Comparison of ENCODE assay signal across 25 mouse cellular contexts in the genomic region with DNA sequence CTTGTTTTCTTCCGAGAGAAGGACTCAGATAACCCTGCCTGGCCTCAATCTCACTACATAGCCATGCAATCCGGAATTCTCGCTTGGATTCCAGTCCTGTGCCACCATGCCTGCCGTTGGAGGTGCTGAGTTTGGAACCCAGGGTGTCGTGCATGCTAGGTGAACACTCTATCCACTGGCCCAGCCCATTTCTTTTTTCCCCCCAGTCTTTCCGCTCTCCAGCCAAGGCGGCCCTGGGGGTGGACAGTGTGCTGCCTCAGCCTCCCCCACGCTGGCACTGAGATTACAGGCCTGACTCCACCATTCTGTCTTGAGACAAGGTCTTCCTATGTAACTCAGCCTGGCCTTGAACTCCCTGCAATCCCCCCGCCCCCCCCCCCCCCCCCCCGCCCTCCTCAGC. TPM values are rescaled to one million over a fixed set of nuclear protein-coding genes. Genes with fewer than 3 reads are reported as not detected.
DNase-seq lines count a peak whose midpoint lies in the region; ATAC-seq and TF ChIP-seq lines count a peak whose summit lies in the region.
"Had no signal": no experiment of that assay in that cellular context is flagged by ENCODE, and none has a peak within 500 bp of the region (broad histone marks: within the 10 kb centered on the region; RNA-seq: fewer than 3 reads in every experiment).

No protein-coding gene starts in this region.

- no peak for TF ChIP-seq EP300 in ES-Bruce4 (IDR thresholded peaks at IDR 0.05; ENCODE audit: insufficient read depth, low read depth, low read length)

- TF ChIP-seq CTCF in ES-Bruce4 (IDR thresholded peaks at IDR 0.05; ENCODE audit: low read depth, low read length), result no peak

- peak; percentile 29 for DNase-seq in adrenal gland, postnatal 10 days
- no peak for DNase-seq in adrenal gland, postnatal 14 days
- no peak for DNase-seq in heart, postnatal 25 days (ENCODE audit: low spot score)
- DNase-seq in lung, postnatal 25 days (ENCODE audit: low spot score), result no peak
- DNase-seq in frontal cortex, postnatal 25 days (ENCODE audit: low spot score in 2 of 2), result no peak
- DNase-seq: cerebellum, adult 8-10 months; gastrocnemius, postnatal 10 days; kidney, postnatal 14 days; liver; liver, postnatal 0 days; lung, postnatal 14 days; right cerebral cortex, adult 18-20 months; thymus, adult 2 months had no signal

- peaks cover 67% of the 10 kb centered on the region for H3K4me1 ChIP-seq in heart, embryonic 12.5 days (replicated peaks)
- peaks cover 67% of the 10 kb centered on the region for H3K4me1 ChIP-seq in lung, embryonic 15.5 days
- peaks cover 21% of the 10 kb centered on the region for H3K4me1 ChIP-seq in ES-Bruce4 (ENCODE audit: control insufficient read depth, insufficient read depth, low read length)

- no peaks in the 10 kb centered on the region for H3K9me3 ChIP-seq in heart, embryonic 12.5 days (replicated peaks)
- H3K9me3 ChIP-seq in lung, embryonic 15.5 days, result no peaks in the 10 kb centered on the region
- H3K9me3 ChIP-seq in ES-Bruce4 (replicated peaks; ENCODE audit: control insufficient read depth, insufficient read depth, low read length, poor library complexity, severe bottlenecking), result no peaks in the 10 kb centered on the region
- H3K9me3 ChIP-seq: forebrain, embryonic 12.5 days; hindbrain, embryonic 12.5 days; megakaryocyte, embryonic 14.5 days had no signal

- peak overlapping the region; percentile 91; the same call in 1 of the 2 replicates for H3K4me2 ChIP-seq in heart, embryonic 12.5 days
- no peak overlapping the region for H3K4me2 ChIP-seq in lung, embryonic 15.5 days

- 57% methylated on average over 9 of the region's 10 CpGs for WGBS in heart, embryonic 12.5 days
- WGBS in lung, embryonic 15.5 days, result 66% methylated on average over 9 of the region's 10 CpGs

- H3K4me3 ChIP-seq in heart, embryonic 12.5 days, result no peak overlapping the region
- no peak overlapping the region for H3K4me3 ChIP-seq in lung, embryonic 15.5 days
- 0 out of 2 replicates have a peak overlapping the region, but pooled peaks have one; percentile 11 for H3K4me3 ChIP-seq in ES-Bruce4 (ENCODE audit: low read depth, low read length)
- H3K4me3 ChIP-seq: megakaryocyte, embryonic 14.5 days had no signal

- no peak overlapping the region for H3K27ac ChIP-seq in heart, embryonic 12.5 days (ENCODE audit: poor library complexity, severe bottlenecking)
- H3K27ac ChIP-seq in lung, embryonic 15.5 days, result peak overlapping the region; percentile 72; the same call in 1 of the 2 replicates
- H3K27ac ChIP-seq in ES-Bruce4 (ENCODE audit: insufficient read depth, low read length), result no peak overlapping the region
- H3K27ac ChIP-seq: forebrain, embryonic 12.5 days had no signal

- no peak overlapping the region for H3K9ac ChIP-seq in heart, embryonic 12.5 days
- no peak overlapping the region for H3K9ac ChIP-seq in lung, embryonic 15.5 days
- peak overlapping the region; percentile 5; the same call in 1 of the 2 replicates for H3K9ac ChIP-seq in ES-Bruce4 (ENCODE audit: low read depth, poor library complexity, severe bottlenecking)
- H3K9ac ChIP-seq: forebrain, embryonic 12.5 days; liver, postnatal 0 days had no signal

- no peak for ATAC-seq in heart, embryonic 12.5 days (ENCODE audit: insufficient number of reproducible peaks, low FRiP score)
- no peak for ATAC-seq in lung, embryonic 15.5 days (ENCODE audit: borderline replicate concordance, extremely low read depth, low FRiP score, low TSS enrichment)
- ATAC-seq: CD4-positive, CD25-positive, alpha-beta regulatory T cell, adult 4 months; inflammation-experienced regulatory T-cells, adult 6 months; liver, postnatal 0 days had no signal

- intact Hi-C loops in heart, postnatal 25 days (cut with DNase I), result loop anchor here (2.0 kb wide), 1 partner anchor 23 kb away; no protein-coding TSS in a partner anchor

- TF ChIP-seq POLR2A in ES-Bruce4 (IDR thresholded peaks at IDR 0.05; ENCODE audit: insufficient read depth, low read length), result no peak

- peaks cover 24% of the 10 kb centered on the region for H3K36me3 ChIP-seq in heart, embryonic 12.5 days
- peaks cover 19% of the 10 kb centered on the region; the same call in 1 of the 2 replicates for H3K36me3 ChIP-seq in lung, embryonic 15.5 days
- peaks cover 15% of the 10 kb centered on the region for H3K36me3 ChIP-seq in ES-Bruce4 (ENCODE audit: control insufficient read depth, insufficient read depth, low read length, poor library complexity, severe bottlenecking)

- no peaks in the 10 kb centered on the region for H3K27me3 ChIP-seq in heart, embryonic 12.5 days (replicated peaks)
- H3K27me3 ChIP-seq in lung, embryonic 15.5 days, result no peaks in the 10 kb centered on the region
- H3K27me3 ChIP-seq in ES-Bruce4 (ENCODE audit: control insufficient read depth, insufficient read depth, low read length, poor library complexity, severe bottlenecking), result no peaks in the 10 kb centered on the region
- H3K27me3 ChIP-seq: forebrain, embryonic 12.5 days; hindbrain, embryonic 12.5 days had no signal

RNA-seq across cellular contexts. Expression of gene Nectin2, which starts 4.3 kb away (rescaled TPM):
- 100 to 1,000 TPM in 1 of 2 experiments, 10 to 100 TPM in 1; 86.7 to 106 TPM for total RNA-seq in adrenal gland, postnatal 10 days (2021)
- 90.1 and 94.7 TPM in 2 replicates for total RNA-seq in adrenal gland, postnatal 14 days (2021)
- 99.1 and 101 TPM in 2 replicates for polyA plus RNA-seq in heart, embryonic 12.5 days (2016; fragmentation: Nextera tagmentation; extraction: Ambion mirVana)
- 10 to 100 TPM; 31.1 to 31.9 TPM for total RNA-seq in heart, postnatal 25 days (2021)
- polyA plus RNA-seq in lung, embryonic 15.5 days (2015; fragmentation: Nextera tagmentation; extraction: Ambion mirVana), result 133 and 140 TPM in 2 replicates
- polyA plus RNA-seq in ES-Bruce4 (2011; ENCODE audit: insufficient read depth, insufficient read length, low read depth, missing spikeins), result 86.7 and 97.9 TPM in 2 replicates

RNA-seq across cellular contexts. Expression of gene Bcam, which starts 24.8 kb away (rescaled TPM):
- total RNA-seq in adrenal gland, postnatal 10 days (2021), result 10 to 100 TPM; 62.4 to 75.1 TPM
- 59.8 and 70.8 TPM in 2 replicates for total RNA-seq in adrenal gland, postnatal 14 days (2021)
- 232 and 245 TPM in 2 replicates for polyA plus RNA-seq in heart, embryonic 12.5 days (2016; fragmentation: Nextera tagmentation; extraction: Ambion mirVana)
- 100 to 1,000 TPM; 220 to 229 TPM for total RNA-seq in heart, postnatal 25 days (2021)
- 313 and 345 TPM in 2 replicates for polyA plus RNA-seq in lung, embryonic 15.5 days (2015; fragmentation: Nextera tagmentation; extraction: Ambion mirVana)
- polyA plus RNA-seq in ES-Bruce4 (2011; ENCODE audit: insufficient read depth, insufficient read length, low read depth, missing spikeins), result 138 and 154 TPM in 2 replicates

RNA-seq across cellular contexts. Expression of gene Tomm40, which starts 30.7 kb away (rescaled TPM):
- total RNA-seq in adrenal gland, postnatal 10 days (2021), result 100 to 1,000 TPM; 157 to 171 TPM
- 136 and 145 TPM in 2 replicates for total RNA-seq in adrenal gland, postnatal 14 days (2021)
- 160 and 166 TPM in 2 replicates for polyA plus RNA-seq in heart, embryonic 12.5 days (2016; fragmentation: Nextera tagmentation; extraction: Ambion mirVana)
- total RNA-seq in heart, postnatal 25 days (2021), result 100 to 1,000 TPM; 112 to 113 TPM
- polyA plus RNA-seq in lung, embryonic 15.5 days (2015; fragmentation: Nextera tagmentation; extraction: Ambion mirVana), result 149 and 157 TPM in 2 replicates
- 68.2 TPM in 2 replicates for polyA plus RNA-seq in ES-Bruce4 (2011; ENCODE audit: insufficient read depth, insufficient read length, low read depth, missing spikeins)

RNA-seq across cellular contexts. Expression of gene Apoe, which starts 47.0 kb away (rescaled TPM):
- total RNA-seq in adrenal gland, postnatal 10 days (2021), result 1,000 to 10,000 TPM; 1,872 to 4,173 TPM
- 972 and 3,675 TPM in 2 replicates for total RNA-seq in adrenal gland, postnatal 14 days (2021)
- polyA plus RNA-seq in heart, embryonic 12.5 days (2016; fragmentation: Nextera tagmentation; extraction: Ambion mirVana), result 399 and 400 TPM in 2 replicates
- 100 to 1,000 TPM; 309 to 319 TPM for total RNA-seq in heart, postnatal 25 days (2021)
- polyA plus RNA-seq in lung, embryonic 15.5 days (2015; fragmentation: Nextera tagmentation; extraction: Ambion mirVana), result 458 and 503 TPM in 2 replicates
- polyA plus RNA-seq in ES-Bruce4 (2011; ENCODE audit: insufficient read depth, insufficient read length, low read depth, missing spikeins), result 1,030 and 1,048 TPM in 2 replicates

RNA-seq across cellular contexts. Expression of gene Cblc, which starts 50.6 kb away (rescaled TPM):
- total RNA-seq in adrenal gland, postnatal 10 days (2021), result 1 to 10 TPM; 1.8 to 3.2 TPM
- 1.4 TPM in 1 of 2 replicates, not detected in the other for total RNA-seq in adrenal gland, postnatal 14 days (2021)
- polyA plus RNA-seq in heart, embryonic 12.5 days (2016; fragmentation: Nextera tagmentation; extraction: Ambion mirVana), result 0.27 TPM in 1 of 2 replicates, not detected in the other
- under 1 TPM in 1 of 2 experiments, not detected in 1; 0.73 TPM for total RNA-seq in heart, postnatal 25 days (2021)
- 15.2 and 16.1 TPM in 2 replicates for polyA plus RNA-seq in lung, embryonic 15.5 days (2015; fragmentation: Nextera tagmentation; extraction: Ambion mirVana)
- 17.1 and 23.2 TPM in 2 replicates for polyA plus RNA-seq in ES-Bruce4 (2011; ENCODE audit: insufficient read depth, insufficient read length, low read depth, missing spikeins)
- total RNA-seq: layer of hippocampus, adult 8-10 months; left cerebral cortex, postnatal 25 days; MEL had no signal
- polyA plus RNA-seq: CD4-positive, CD25-positive, alpha-beta regulatory T cell, adult 4 months; heart, embryonic 14.5 days had no signal
